Mouse (Mus musculus) midbrain, embryonic 14.5 days (tissue): ENCODE results near the gene Slc5a9. TPM values are rescaled to one million over a fixed set of nuclear protein-coding genes. Genes with fewer than 3 reads are reported as not detected.
A peak's percentile ranks its signal among the peaks of the same experiment; 100 is the strongest.
"Not testable (repeated sequence)": the region's sequence is repeated elsewhere in the genome, so short reads cannot be mapped to it uniquely, and the experiment has no call there.

Experiments used
- ATAC-seq: fragments of 200-750 bp; cut with Nextera tagmentation; 2 replicates; pipeline ENCODE4 v1.8.0; 2017; ENCODE audit warnings: moderate number of reproducible peaks, moderate library complexity; ENCODE audit not compliant: low FRiP score, low TSS enrichment
- DNase-seq: peaks from one replicate; pipeline ENCODE4 v3.0.0-alpha.2; 2015
- H3K27ac ChIP-seq: fragments of 300-500 bp; sonication (generic); replicated peaks from 2 replicates; pipeline ENCODE4 v1.5.1; 2014; ENCODE audit warnings: mild to moderate bottlenecking, low read depth, low read length, moderate library complexity
- H3K27me3 ChIP-seq: fragments of 300-500 bp; sonication (generic); 2 replicates; pipeline ENCODE4 v1.6.1; 2014; ENCODE audit warnings: low read length, control low read depth, mixed read lengths; ENCODE audit not compliant: control insufficient read depth, insufficient read depth
- H3K36me3 ChIP-seq: fragments of 300-500 bp; sonication (generic); 2 replicates; pipeline ENCODE4 v1.6.1; 2014; ENCODE audit warnings: low read length, control low read depth; ENCODE audit not compliant: control insufficient read depth, insufficient read depth
- H3K4me1 ChIP-seq: fragments of 300-500 bp; sonication (generic); 2 replicates; pipeline ENCODE4 v1.6.1; 2014; ENCODE audit warnings: mild to moderate bottlenecking, antibody characterized with exemption, low read length, control low read depth; ENCODE audit not compliant: control insufficient read depth, insufficient read depth
- H3K4me2 ChIP-seq: fragments of 300-500 bp; sonication (generic); 2 replicates; pipeline ENCODE4 v1.6.1; 2014; ENCODE audit warnings: mild to moderate bottlenecking, low read length, moderate library complexity
- H3K4me3 ChIP-seq: fragments of 300-500 bp; sonication (generic); replicated peaks from 2 replicates; pipeline ENCODE4 v1.5.1; 2014; ENCODE audit warnings: low read depth, low read length
- H3K9ac ChIP-seq: fragments of 300-500 bp; sonication (generic); replicated peaks from 2 replicates; pipeline ENCODE4 v1.6.1; 2014; ENCODE audit warnings: mild to moderate bottlenecking, low read length, moderate library complexity
- H3K9me3 ChIP-seq: fragments of 300-500 bp; sonication (generic); 2 replicates; pipeline ENCODE4 v1.6.1; 2016; ENCODE audit warnings: low read length, control low read depth, mixed read lengths; ENCODE audit not compliant: control insufficient read depth
- WGBS: fragments of 180-500 bp; shearing (Covaris S2); extraction: QIAGEN DNeasy Blood & Tissue Kit; methylation state at CpG from one replicate; pipeline ENCODE4 v1.1.7; 2014; 5-methylcytosine and 5-hydroxymethylcytosine counted together
- polyA plus RNA-seq: library from polyadenylated mRNA; unstranded; fragments of >200 nt; fragmentation: Nextera tagmentation; extraction: Ambion mirVana; gene quantifications from 2 replicates; pipeline ENCODE4 v1.2.1, GENCODE M21; 2014

Slc5a9 gene
- polyA plus RNA-seq = not detected in 2 replicates

- H3K9me3 ChIP-seq = no peaks in the 10 kb centered on the region
- no peak within 1 kb of the TSS for H3K4me3 ChIP-seq
- ATAC-seq (no peak), DNase-seq (no peak)
- H3K4me1 ChIP-seq = no peaks in the 10 kb centered on the region
- no peaks in the 10 kb centered on the region for H3K27me3 ChIP-seq
- no peaks in the 10 kb centered on the region for H3K36me3 ChIP-seq
- H3K9ac ChIP-seq = no peak within 1 kb of the TSS
- no peak within 1 kb of the TSS for H3K27ac ChIP-seq
- no peak within 1 kb of the TSS for H3K4me2 ChIP-seq
These were observed at the start of gene Slc5a9 for GRCm38 (mm10) chr4:111902775-111903174. Gene Slc5a9 (minus strand): TSS chr4:111902918.

- Histone ChIP-seq H3K27me3 (no peaks in the 10 kb centered on the region), H3K4me1 (no peaks in the 10 kb centered on the region), H3K9ac (no peak within 1 kb of the TSS), H3K4me2 (no peak within 1 kb of the TSS), H3K4me3 (no peak within 1 kb of the TSS), H3K27ac (no peak within 1 kb of the TSS), H3K9me3 (no peaks in the 10 kb centered on the region), H3K36me3 (no peaks in the 10 kb centered on the region)
- no peak for ATAC-seq
- no peak for DNase-seq
- WGBS = 81% methylated on average over 1 of the region's 1 CpGs
These were observed 16.4 kb upstream of the Slc5a9 start, which contains the start of gene Skint8 for GRCm38 (mm10) chr4:111919092-111919491. Gene Skint8 (plus strand): TSS chr4:111919392.

- H3K4me2 ChIP-seq = no peak overlapping the region
- no peaks in the 10 kb centered on the region for H3K27me3 ChIP-seq
- H3K27ac ChIP-seq = no peak overlapping the region
- 46% methylated on average over 2 of the region's 2 CpGs for WGBS
- H3K4me1 ChIP-seq = no peaks in the 10 kb centered on the region
- no peaks in the 10 kb centered on the region for H3K9me3 ChIP-seq
- H3K36me3 ChIP-seq = no peaks in the 10 kb centered on the region
- no peak overlapping the region for H3K9ac ChIP-seq
- peak; percentile 82 for DNase-seq
- no peak; the same call in 1 of the 2 replicates for ATAC-seq
- H3K4me3 ChIP-seq = no peak overlapping the region
These were observed 5.2 kb upstream of the Slc5a9 start for GRCm38 (mm10) chr4:111907926-111908325.

GRCm38 (mm10) chr4:111901473-111901872 is 1.2 kb downstream of the Slc5a9 start:
- DNase-seq = no peak
- Histone ChIP-seq H3K36me3 (no peaks in the 10 kb centered on the region), H3K9me3 (no peaks in the 10 kb centered on the region), H3K4me2 (no peak overlapping the region), H3K9ac (no peak overlapping the region), H3K4me3 (no peak overlapping the region), H3K27ac (no peak overlapping the region), H3K27me3 (no peaks in the 10 kb centered on the region), H3K4me1 (no peaks in the 10 kb centered on the region)
- WGBS = 68% methylated on average over 1 of the region's 1 CpGs
- ATAC-seq = no peak

GRCm38 (mm10) chr4:111900491-111900890 is 2.2 kb downstream of the Slc5a9 start:
- not testable (repeated sequence) for H3K4me2 ChIP-seq, ATAC-seq, DNase-seq, H3K27ac ChIP-seq, H3K27me3 ChIP-seq, H3K4me3 ChIP-seq, H3K9me3 ChIP-seq, H3K36me3 ChIP-seq, H3K4me1 ChIP-seq, H3K9ac ChIP-seq
- 89% methylated on average over 1 of the region's 1 CpGs for WGBS

GRCm38 (mm10) chr4:111898566-111898965 is 4.2 kb downstream of the Slc5a9 start:
- Histone ChIP-seq H3K27me3 (no peaks in the 10 kb centered on the region), H3K4me2 (no peak overlapping the region), H3K36me3 (no peaks in the 10 kb centered on the region), H3K27ac (no peak overlapping the region), H3K9me3 (no peaks in the 10 kb centered on the region), H3K9ac (no peak overlapping the region), H3K4me3 (no peak overlapping the region), H3K4me1 (no peaks in the 10 kb centered on the region)
- WGBS = 75% methylated on average over 4 of the region's 4 CpGs
- ATAC-seq (no peak), DNase-seq (no peak)

- ATAC-seq (no peak), DNase-seq (no peak)
- Histone ChIP-seq H3K9me3 (no peaks in the 10 kb centered on the region), H3K9ac (no peak overlapping the region), H3K27me3 (no peaks in the 10 kb centered on the region), H3K27ac (no peak overlapping the region), H3K36me3 (no peaks in the 10 kb centered on the region), H3K4me2 (no peak overlapping the region), H3K4me3 (no peak overlapping the region), H3K4me1 (no peaks in the 10 kb centered on the region)
- WGBS = 51% methylated on average over 1 of the region's 1 CpGs
These were observed 5.0 kb downstream of the Slc5a9 start for GRCm38 (mm10) chr4:111897755-111898154.

GRCm38 (mm10) chr4:111892138-111892537 is 10.6 kb downstream of the Slc5a9 start:
- no peak overlapping the region for H3K4me2 ChIP-seq
- no peaks in the 10 kb centered on the region for H3K27me3 ChIP-seq
- H3K36me3 ChIP-seq = no peaks in the 10 kb centered on the region
- no peak overlapping the region for H3K9ac ChIP-seq
- H3K9me3 ChIP-seq = no peaks in the 10 kb centered on the region
- ATAC-seq (no peak), DNase-seq (no peak)
- no peak overlapping the region for H3K4me3 ChIP-seq
- no peak overlapping the region for H3K27ac ChIP-seq
- H3K4me1 ChIP-seq = no peaks in the 10 kb centered on the region

GRCm38 (mm10) chr4:111886607-111887006 is 16.1 kb downstream of the Slc5a9 start:
- WGBS = 16% methylated on average over 4 of the region's 4 CpGs
- H3K27me3 ChIP-seq = no peaks in the 10 kb centered on the region
- ATAC-seq = peak; percentile 78

More at GRCm38 (mm10) chr4:111886607-111887006, 16.1 kb downstream of the Slc5a9 start:
- Histone ChIP-seq H3K27ac (no peak overlapping the region), H3K9me3 (no peaks in the 10 kb centered on the region), H3K9ac (no peak overlapping the region), H3K4me1 (no peaks in the 10 kb centered on the region), H3K36me3 (no peaks in the 10 kb centered on the region), H3K4me2 (no peak overlapping the region), H3K4me3 (no peak overlapping the region)
- DNase-seq = peak; percentile 88
